15 mouse cellular contexts compared by ENCODE assay signal in genomic region chr7:111123761-111124546, GRCm38 (mm10). TPM values are rescaled to one million over a fixed set of nuclear protein-coding genes. Genes with fewer than 3 reads are reported as not detected.
DNase-seq lines count a peak whose midpoint lies in the region; ATAC-seq and TF ChIP-seq lines count a peak whose summit lies in the region.
"Had no signal": no experiment of that assay in that cellular context is flagged by ENCODE, and none has a peak within 500 bp of the region (broad histone marks: within the 10 kb centered on the region; RNA-seq: fewer than 3 reads in every experiment).

No protein-coding gene starts in this region.

- peak overlapping the region; percentile 37; the same call in 1 of the 2 replicates for H3K4me2 ChIP-seq in CH12.LX (ENCODE audit: insufficient read depth, low read depth, poor library complexity, severe bottlenecking)

- peak; percentile 26; the same call in 1 of the 2 replicates for ATAC-seq in megakaryocyte progenitor cell, adult 5-6 weeks (replicated peaks; ENCODE audit: poor library complexity)

- peak; percentile 57 for TF ChIP-seq EP300 in CH12.LX (IDR thresholded peaks at IDR 0.05; ENCODE audit: low read length)

- in situ Hi-C loops in CH12.LX (cut with MboI; ENCODE audit: low pct_ligation_motif_present, low pct_unique_long_range_greater_than_20kb, low sequenced_read_pairs): no loop called here

- dilution Hi-C loops in CH12.LX (cut with MboI; ENCODE audit: extremely low pct_ligation_motif_present, extremely low pct_unique_long_range_greater_than_20kb, low sequenced_read_pairs): no loop called here

- TF ChIP-seq POLR2A in CH12.LX (IDR thresholded peaks at IDR 0.05; ENCODE audit: low read depth, low read length): no peak

- no peak for TF ChIP-seq CTCF in CH12.LX (conservative IDR thresholded peaks at IDR 0.05 in 1 of 2, IDR thresholded peaks at IDR 0.05 in 1 of 2; ENCODE audit: low read depth in 2 of 2, low read length in 2 of 2)

- DNase-seq in lung, postnatal 25 days (ENCODE audit: low spot score): peak; percentile 35
- no peak for DNase-seq in lung, postnatal 4 days
- peak; percentile 14 for DNase-seq in CH12.LX (ENCODE audit: extremely low read depth)
- peak; percentile 11 for DNase-seq in induced T-regulatory cell, adult 2 months (ENCODE audit: low read depth)
- no peak for DNase-seq in adrenal gland, postnatal 10 days
- DNase-seq in adrenal gland, adult 8-10 months: no peak
- no peak for DNase-seq in kidney, adult 9 months
- DNase-seq: cerebellum, postnatal 14 days; heart, adult 18-20 months; thymus, adult 2 months had no signal

- no peak overlapping the region for H3K4me3 ChIP-seq in CH12.LX (replicated peaks in 1 of 3; ENCODE audit: low read depth in 2 of 3, low read length in 2 of 3, poor library complexity in 1 of 3)

- no peak overlapping the region for H3K27ac ChIP-seq in CH12.LX (ENCODE audit: insufficient read depth, low read depth)

- no peaks in the 10 kb centered on the region for H3K9me3 ChIP-seq in CH12.LX (replicated peaks; ENCODE audit: low read length)
- H3K9me3 ChIP-seq: embryonic facial prominence, embryonic 10.5 days; kidney, embryonic 15.5 days; midbrain, embryonic 12.5 days had no signal

- no peaks in the 10 kb centered on the region for H3K27me3 ChIP-seq in CH12.LX (replicated peaks)
- H3K27me3 ChIP-seq: kidney, embryonic 15.5 days; midbrain, embryonic 12.5 days; Patski had no signal

- TF ChIP-seq RAD21 in CH12.LX (IDR thresholded peaks at IDR 0.05; ENCODE audit: low read depth, low read length): no peak

- no peaks in the 10 kb centered on the region for H3K79me2 ChIP-seq in CH12.LX (replicated peaks; ENCODE audit: control insufficient read depth, extremely low read depth, insufficient read depth, poor library complexity, severe bottlenecking)

- H3K36me3 ChIP-seq in CH12.LX (replicated peaks in 1 of 2; ENCODE audit: control insufficient read depth in 1 of 2, insufficient read depth in 1 of 2, low read length in 1 of 2): peaks cover 0 to 4% of the 10 kb centered on the region in 2 experiments
- H3K36me3 ChIP-seq: kidney, embryonic 15.5 days; midbrain, embryonic 12.5 days had no signal

- H3K4me1 ChIP-seq in CH12.LX (ENCODE audit: control insufficient read depth in 1 of 2, insufficient read depth in 2 of 2): peaks cover 8 to 26% of the 10 kb centered on the region in 2 experiments

- H3K9ac ChIP-seq in CH12.LX (ENCODE audit: insufficient read depth, low read depth): no peak overlapping the region; the same call in 1 of the 2 replicates

TF ChIP-seq in CH12.LX, 34 proteins besides CTCF, POLR2A, EP300 and RAD21:
- TF ChIP-seq IRF4 (IDR thresholded peaks at IDR 0.05; ENCODE audit: low read depth, low read length) (peak; percentile 73), BHLHE40 (IDR thresholded peaks at IDR 0.05; ENCODE audit: low read depth, low read length) (peak; percentile 37; the same call in 1 of the 2 replicates), MYC (IDR thresholded peaks at IDR 0.05; ENCODE audit: low read depth, low read length) (0 out of 2 replicates have a peak, but pooled peaks have one; percentile 50), JUN (IDR thresholded peaks at IDR 0.05; ENCODE audit: insufficient read depth, low read depth, low read length) (no peak), UBTF (IDR thresholded peaks at IDR 0.05; ENCODE audit: low read depth, low read length) (no peak)

RNA-seq across cellular contexts. Expression of gene Eif4g2, which starts 41.1 kb away (rescaled TPM):
- 217 and 318 TPM in 2 replicates for total RNA-seq in CH12.LX (2012; rRNA removed)
- 671 and 744 TPM in 2 replicates for total RNA-seq in CH12.LX (2014; rRNA removed)
- polyA plus RNA-seq in CH12.LX (2012; ENCODE audit: insufficient read length, low read depth): 821 and 920 TPM in 2 replicates
- total RNA-seq in megakaryocyte progenitor cell, adult 5-6 weeks (2015): 1,230 and 1,245 TPM in 2 replicates
- 669 and 710 TPM in 2 replicates for total RNA-seq in megakaryocyte progenitor cell, adult 5-6 weeks (2017)
- total RNA-seq in adrenal gland, postnatal 10 days (2021): 100 to 1,000 TPM; 860 to 869 TPM
- total RNA-seq in adrenal gland, adult 8-10 months (2022): 100 to 1,000 TPM; 727 to 811 (median 783) TPM

Comparison
In these comparisons a context has a peak if more than half of its experiments do, and no peak if none do; other contexts are left out.
1. DNase-seq: peak in lung, postnatal 25 days (single experiment), CH12.LX (single experiment) and induced T-regulatory cell, adult 2 months (single experiment); none in lung, postnatal 4 days (0 of 2), adrenal gland, postnatal 10 days (single experiment), adrenal gland, adult 8-10 months (single experiment) and kidney, adult 9 months (single experiment).